Mouse (Mus musculus): Measurements from ENCODE around the gene Zfp358.

DNA sequence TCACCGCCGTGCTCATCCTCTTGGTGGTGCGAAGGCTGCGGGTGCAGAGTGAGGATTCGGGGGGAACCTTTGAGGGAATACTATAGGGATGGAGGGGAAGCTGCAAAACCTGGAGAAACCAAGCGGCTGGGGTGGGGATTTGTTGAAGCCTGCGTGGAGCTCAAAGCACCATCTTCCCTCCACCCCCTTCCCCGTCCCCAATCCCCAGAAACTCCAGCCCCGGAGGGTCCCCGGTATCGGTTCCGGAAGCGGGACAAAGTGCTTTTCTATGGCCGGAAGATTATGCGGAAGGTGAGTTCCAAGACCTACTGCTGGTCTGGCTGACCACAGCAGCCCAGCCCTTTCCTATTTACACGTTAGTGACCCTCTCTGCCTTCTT, 24.2 kb downstream of the Zfp358 start:
- TF ChIP-seq CTCF (IDR thresholded peaks at IDR 0.05; ENCODE audit: control insufficient read depth, insufficient read depth, low read length): no peak
- no peak for TF ChIP-seq POLR2A (IDR thresholded peaks at IDR 0.05; ENCODE audit: borderline replicate concordance, control insufficient read depth, low read depth, low read length)
